Mouse (Mus musculus) frontal cortex, adult (tissue): ENCODE results near the gene Cpox.

ENCODE experiments used
- ATAC-seq: cut with Nextera tagmentation; 2 replicates; pipeline ENCODE4 v1.9.2; 2017; ENCODE audit warnings: mild to moderate bottlenecking, moderate library complexity, mixed read lengths; ENCODE audit not compliant: low TSS enrichment

The Cpox gene

GRCm38 (mm10) chr16:58669264-58669663, 828 bp upstream of the Cpox start:
- ATAC-seq: no peak

- peak; percentile 20; the same call in 1 of the 2 replicates for ATAC-seq
Observed at GRCm38 (mm10) chr16:58670643-58671042, 551 bp downstream of the Cpox start.

GRCm38 (mm10) chr16:58671212-58671985, 1.3 kb downstream of the Cpox start:
- ATAC-seq: no peak

DNA sequence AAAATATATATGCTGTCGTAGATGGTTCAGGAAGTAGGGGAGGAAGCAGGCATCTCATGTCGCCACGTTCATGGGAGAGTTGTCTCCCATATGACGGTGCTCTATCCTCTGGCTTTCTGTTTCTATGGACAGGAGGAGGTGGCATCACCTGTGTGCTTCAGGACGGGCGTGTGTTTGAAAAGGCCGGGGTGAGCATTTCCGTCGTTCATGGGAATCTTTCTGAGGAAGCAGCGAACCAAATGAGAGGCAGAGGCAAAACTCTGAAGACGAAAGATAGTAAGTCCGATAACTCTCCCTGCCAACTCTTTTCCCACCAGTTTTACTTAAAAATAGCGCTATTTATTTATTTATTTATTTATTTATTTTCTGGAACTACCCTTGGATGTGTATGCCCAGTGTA, 2.3 kb downstream of the Cpox start:
- no peak for ATAC-seq

DNA sequence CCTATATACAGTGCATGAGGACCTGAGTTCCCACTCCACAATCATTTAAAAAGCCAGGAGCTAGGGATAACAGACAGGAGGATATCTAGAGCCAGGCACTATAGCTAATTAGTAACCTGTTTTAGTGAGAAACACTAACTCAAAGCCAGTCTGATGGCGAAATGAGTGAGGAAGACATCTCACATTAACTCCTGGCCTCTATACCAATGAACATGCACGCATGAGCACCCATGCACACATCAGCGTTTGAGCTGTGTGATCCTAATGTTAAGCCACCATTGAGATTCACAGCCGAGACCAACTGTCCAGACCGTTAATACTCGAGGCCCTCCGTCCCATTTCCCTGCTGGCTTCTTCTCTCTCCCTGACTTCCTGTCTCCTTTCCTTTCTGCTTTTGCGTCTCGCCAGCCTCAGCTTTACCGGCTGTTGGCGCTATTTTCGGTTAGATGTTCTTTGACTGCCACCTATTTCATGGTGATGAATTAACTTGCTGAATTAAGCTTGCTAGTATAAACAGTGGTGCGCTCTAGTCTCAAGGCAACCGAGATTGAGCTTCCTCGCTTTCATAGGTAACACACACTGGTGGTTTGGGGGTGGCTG, 3.8 kb downstream of the Cpox start:
- ATAC-seq: no peak

DNA sequence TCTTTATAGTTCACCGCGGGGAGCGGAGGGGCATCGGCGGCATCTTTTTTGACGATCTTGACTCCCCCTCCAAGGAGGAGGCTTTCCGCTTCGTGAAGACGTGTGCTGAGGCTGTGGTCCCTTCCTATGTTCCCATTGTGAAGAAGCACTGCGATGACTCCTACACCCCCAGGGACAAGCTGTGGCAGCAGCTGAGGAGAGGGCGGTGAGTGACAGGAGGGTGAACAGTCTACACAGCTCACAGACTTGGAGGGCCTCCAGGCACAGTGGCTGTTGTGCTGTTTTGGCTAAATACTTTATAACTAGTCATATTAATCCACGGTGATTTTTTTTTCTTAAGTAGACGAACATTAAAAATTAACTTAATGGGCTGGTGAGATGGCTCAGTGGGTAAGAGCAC, 5.2 kb downstream of the Cpox start:
- peak; percentile 62 for ATAC-seq

DNA sequence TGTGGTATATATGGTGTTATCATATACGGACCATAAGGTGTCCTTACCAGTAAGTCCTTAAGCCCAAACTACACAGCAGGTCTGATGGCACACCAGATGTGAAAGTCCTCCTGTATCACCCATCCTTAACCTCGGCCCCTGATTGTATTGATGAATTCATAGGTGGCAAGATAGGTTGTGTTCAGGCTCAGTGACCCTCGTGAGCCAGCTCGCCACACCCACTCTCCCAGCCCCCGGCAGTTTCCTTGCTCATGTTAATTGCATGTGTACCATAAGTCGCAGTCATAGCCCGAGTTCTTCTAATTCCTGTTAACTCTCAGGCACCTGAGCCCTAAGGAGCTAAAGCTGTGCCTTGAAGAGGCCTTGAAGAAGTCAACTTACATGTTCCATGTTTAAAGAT, 6.1 kb downstream of the Cpox start:
- no peak for ATAC-seq

DNA sequence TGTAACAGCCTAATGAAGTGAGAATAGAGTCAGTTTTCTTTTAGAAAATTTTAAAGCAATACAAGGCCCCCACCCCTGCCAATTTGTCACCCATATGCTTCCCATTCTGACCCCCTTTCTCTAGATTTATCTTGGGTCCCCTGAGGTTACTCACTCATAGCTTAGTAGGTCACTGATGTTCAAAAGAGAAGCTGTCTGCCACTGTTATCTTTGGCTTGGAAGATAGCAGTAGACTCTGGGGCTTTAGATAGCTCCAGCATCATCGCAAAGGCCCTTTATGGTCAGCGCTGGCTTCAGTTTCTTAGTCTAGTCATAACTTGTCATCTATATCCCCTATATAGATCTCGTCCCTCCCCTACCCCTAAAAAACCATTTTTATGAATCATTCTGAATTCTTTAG, 6.5 kb downstream of the Cpox start:
- no peak for ATAC-seq

DNA sequence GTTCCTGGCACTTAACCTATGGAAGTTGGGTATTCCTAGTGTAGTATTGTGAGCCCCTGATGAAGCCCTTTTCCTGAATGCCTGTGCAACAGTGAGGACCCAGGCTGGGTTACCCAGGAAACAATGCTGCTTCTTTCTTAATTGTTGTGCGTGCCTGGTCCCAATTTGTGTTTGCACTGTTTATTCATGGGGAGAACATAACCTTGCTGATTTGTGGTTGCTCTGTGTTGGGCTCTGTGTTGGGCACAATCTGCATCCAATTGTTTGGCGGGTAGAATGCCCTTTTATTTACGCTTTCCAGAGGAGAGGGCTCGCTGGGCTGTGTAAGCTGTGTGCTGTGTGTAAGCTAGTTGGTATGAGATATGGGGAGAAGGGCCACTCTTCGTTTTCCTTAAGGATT, 7.4 kb downstream of the Cpox start:
- peak; percentile 42 for ATAC-seq

DNA sequence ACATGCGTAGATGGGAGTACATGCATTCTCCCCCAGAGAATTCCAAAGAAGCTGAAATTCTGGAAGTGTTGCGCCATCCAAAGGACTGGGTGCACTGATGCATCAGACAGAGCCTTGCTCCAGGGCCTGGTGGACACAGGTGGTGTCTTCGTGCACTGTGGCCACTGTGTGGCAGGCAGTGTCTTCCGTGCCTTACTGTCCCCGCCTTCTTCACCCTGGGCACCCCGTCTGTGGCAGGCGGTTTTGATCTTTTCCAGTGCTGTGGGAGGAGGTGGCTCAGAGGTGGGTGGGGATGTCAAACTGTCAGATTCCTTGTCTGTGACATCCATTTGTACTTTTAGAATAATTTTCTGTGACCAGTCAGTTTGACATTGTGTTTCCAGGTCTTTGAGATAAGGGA, 8.6 kb downstream of the Cpox start:
- ATAC-seq: peak; percentile 36; the same call in 1 of the 2 replicates

DNA sequence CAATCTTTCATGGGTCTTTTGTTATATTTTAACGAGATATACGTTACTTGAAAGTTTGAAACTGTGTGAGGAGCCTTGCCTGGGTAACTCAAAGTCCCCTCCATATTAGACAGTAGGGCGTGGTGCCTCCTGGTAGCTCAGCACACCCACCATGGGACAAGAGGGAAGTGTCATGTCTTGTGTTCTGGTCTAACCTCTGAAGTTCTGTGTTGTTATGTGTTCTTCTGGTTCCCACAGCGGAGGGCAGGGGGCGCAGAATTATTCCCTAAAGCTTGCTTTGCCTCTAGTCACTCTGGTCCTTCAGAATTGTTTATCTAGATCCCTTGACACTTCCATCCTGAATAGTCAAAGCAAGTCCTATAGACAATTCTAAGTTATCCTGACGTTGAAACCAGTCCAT, 12.0 kb downstream of the Cpox start:
- ATAC-seq: no peak

- no peak for ATAC-seq
Observed at GRCm38 (mm10) chr16:58682870-58683269, 12.8 kb downstream of the Cpox start.

- no peak for ATAC-seq
Observed at GRCm38 (mm10) chr16:58683911-58684310, 13.8 kb downstream of the Cpox start.

GRCm38 (mm10) chr16:58684537-58684936, 14.4 kb downstream of the Cpox start:
- ATAC-seq: no peak

GRCm38 (mm10) chr16:58685548-58686537, 15.8 kb downstream of the Cpox start:
- ATAC-seq: peak; percentile 59

DNA sequence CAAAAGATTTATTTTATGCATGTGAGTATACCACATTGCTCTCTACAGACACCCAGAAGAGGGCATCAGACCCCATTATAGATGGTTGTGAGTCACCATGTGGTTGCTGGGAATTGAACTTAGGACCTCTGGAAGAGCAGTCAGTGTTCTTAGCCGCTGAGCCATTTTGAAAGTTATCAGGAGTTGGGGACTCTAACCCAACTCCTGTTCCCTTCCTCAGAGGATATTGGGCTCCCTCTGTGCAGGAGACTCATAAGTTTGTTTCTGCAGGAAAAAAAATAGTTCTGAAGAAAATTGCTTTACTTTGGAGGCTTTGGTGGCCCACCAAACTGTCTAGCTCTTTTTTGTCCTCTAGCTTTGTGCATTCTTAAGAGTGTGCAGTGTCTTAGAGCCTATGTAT, 18.4 kb downstream of the Cpox start:
- ATAC-seq: no peak

DNA sequence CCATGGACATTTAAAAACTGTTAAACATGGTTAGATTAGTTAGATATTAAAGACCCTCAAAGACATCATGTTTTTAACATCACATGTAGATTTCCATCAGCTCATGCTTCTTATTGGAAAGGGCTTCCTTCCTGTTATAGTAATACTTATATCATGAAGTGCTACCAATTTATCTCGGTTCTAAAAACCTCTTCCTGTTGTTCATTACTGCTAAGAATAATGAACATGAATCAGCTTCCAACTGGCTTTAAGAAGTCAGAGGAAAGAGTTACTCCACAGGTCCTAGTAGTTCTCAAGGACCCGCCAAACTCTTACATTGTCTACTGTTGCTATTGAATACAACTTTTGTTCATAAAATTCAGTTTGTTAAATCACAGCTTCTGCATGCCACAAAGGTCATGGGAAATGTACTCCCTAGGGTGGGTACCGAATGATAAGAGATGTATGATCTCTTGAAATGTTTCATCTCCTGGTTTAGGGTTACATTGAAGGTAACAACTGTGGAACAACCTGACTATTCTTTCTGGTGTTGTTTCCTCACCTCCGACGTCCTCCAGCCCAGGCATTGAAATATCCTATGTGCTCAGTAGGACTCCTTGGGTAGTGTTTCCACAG, 19.6 kb downstream of the Cpox start:
- ATAC-seq: no peak

DNA sequence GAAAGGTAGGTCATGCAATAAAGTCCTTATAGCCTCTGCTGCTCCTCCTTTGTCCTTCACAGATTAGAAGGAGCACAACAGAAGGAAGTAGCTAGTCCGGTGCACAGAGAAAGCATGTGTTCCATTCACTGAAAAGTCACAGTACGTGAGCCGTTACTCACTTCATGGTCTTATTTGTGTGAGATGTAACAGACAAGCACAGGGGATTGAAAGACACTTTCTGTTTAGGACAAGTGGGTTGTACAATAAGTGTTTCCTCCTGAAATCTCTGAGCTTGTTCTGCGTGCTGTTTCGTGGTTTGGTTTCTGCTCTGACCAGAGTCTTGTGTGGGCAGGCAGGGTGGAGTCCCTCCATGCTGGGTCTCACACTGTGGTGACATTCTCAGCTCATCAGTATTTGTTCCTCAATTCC, 20.2 kb downstream of the Cpox start:
- no peak for ATAC-seq

- ATAC-seq: no peak
Observed at GRCm38 (mm10) chr16:58694091-58694490, 24.0 kb downstream of the Cpox start.

GRCm38 (mm10) chr16:58696796-58697195, 26.7 kb downstream of the Cpox start:
- no peak for ATAC-seq

DNA sequence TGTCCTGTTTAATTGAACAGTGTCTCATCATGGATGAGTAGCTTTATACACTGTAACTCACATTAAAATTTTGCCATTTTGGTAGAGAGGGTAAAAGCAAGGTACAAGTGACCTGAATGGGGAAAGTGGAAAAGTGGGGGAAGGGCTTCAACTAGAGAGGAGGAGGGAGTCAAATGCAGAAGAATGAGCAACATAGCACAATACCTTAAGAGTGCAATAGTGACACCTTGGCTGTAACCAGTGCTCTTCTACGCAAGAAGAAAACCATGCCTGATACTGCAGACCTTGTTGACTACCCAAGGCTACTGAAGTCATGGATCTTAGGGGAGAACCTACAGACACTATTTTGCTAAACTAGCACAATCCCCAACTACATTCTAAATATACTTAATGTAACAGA, 27.2 kb downstream of the Cpox start:
- no peak for ATAC-seq

DNA sequence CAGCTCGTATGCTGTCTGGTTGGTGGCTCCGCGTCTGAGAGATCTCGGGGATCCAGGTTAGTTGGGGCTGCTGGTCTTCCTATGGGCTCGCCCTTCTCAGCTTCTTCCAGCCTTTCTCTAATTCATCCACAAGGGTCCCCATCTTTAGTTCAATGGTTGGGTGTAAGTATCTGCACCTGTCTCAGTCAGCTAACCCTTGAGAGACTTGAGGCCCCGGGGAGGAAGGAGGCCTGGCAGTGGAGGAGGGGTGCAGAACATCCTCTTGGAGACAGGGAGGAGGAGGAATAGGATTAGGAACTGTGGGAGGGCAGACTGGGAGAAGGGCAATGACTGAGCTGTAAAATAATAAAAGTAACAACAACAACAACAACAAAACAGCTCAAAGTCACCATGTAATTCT, 30.1 kb downstream of the Cpox start:
- ATAC-seq: no peak
